Mouse (Mus musculus) stomach, adult 2 months (tissue): ENCODE measurements around the gene Tnfsf15. TPM values are rescaled to one million over a fixed set of nuclear protein-coding genes. Genes with fewer than 3 reads are reported as not detected.

Source experiments
- polyA plus RNA-seq: library from polyadenylated mRNA; depleted of rRNA; stranded (reverse); fragments of >200 nt; gene quantifications from 2 replicates; pipeline ENCODE4 v1.2.3, GENCODE M21; 2012; rRNA removed

The Tnfsf15 gene
- polyA plus RNA-seq: not detected in 2 replicates

GRCm38 (mm10) chr4:63744693-63745171, at the start of gene Tnfsf15:
TSS of gene Tnfsf15 (minus strand) at chr4:63745113.

Other genes with a start within 250 kb of the Tnfsf15 start
- gene Whrn, start 249.1 kb downstream of the Tnfsf15 start, polyA plus RNA-seq: 8.4 and 9.4 TPM in 2 replicates
- 8.1 and 8.5 TPM in 2 replicates for gene Atp6v1g1, start 200.3 kb downstream of the Tnfsf15 start, polyA plus RNA-seq
- gene Tmem268, start 186.3 kb downstream of the Tnfsf15 start, polyA plus RNA-seq: 1.5 and 1.8 TPM in 2 replicates
- gene Gm11213, start 139.9 kb downstream of the Tnfsf15 start, polyA plus RNA-seq: not detected in 2 replicates
- gene Tex48, start 122.7 kb downstream of the Tnfsf15 start, polyA plus RNA-seq: not detected in 2 replicates
- not detected in 2 replicates for gene Gm11214, start 81.7 kb downstream of the Tnfsf15 start, polyA plus RNA-seq
- not detected in 2 replicates for gene Tnfsf8, start 116.2 kb upstream of the Tnfsf15 start, polyA plus RNA-seq